Mouse (Mus musculus) megakaryocyte, embryonic 14.5 days (primary cell): Measurements from ENCODE around the gene Ttc38.

Experiments used
- FLI1 ChIP-seq: IDR thresholded peaks from 2 replicates; pipeline ENCODE4 v1.6.1; 2012; ENCODE audit warnings: low read length, inconsistent platforms, mixed read lengths
- GATA1 ChIP-seq: IDR thresholded peaks from 3 replicates; pipeline ENCODE4 v1.6.1; 2012; ENCODE audit warnings: mixed read lengths, low read length, inconsistent platforms, borderline replicate concordance

- TF ChIP-seq GATA1: no peak
- no peak for TF ChIP-seq FLI1
Observed at GRCm38 (mm10) chr15:85893871-85894270, 61.8 kb downstream of the Ttc38 start.
